Mouse (Mus musculus): ENCODE results near the gene C6.

DNA sequence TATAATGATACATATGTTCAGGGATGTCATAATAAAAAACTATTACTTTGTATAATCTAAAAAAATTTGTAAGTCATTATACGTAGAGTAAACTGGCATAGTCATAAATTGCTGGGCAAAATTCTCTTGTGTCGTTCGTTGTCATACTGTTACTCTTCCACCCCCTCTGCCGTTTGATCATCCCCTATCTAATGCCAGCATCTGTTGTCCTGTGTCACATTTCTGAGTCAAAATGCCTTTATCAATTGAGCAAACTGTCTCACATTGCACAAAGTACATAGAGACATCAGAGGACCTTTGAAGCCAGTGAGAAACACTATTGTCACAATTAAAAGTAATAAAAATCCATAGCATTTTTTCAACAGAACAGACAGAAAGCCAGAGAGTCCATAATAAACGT is 88.0 kb downstream of the C6 start:
- TF ChIP-seq TAL1 (IDR thresholded peaks at IDR 0.05; ENCODE audit: low read length) (no peak), GATA1 (IDR thresholded peaks at IDR 0.05; ENCODE audit: low read length) (no peak)

Measured in erythroblast, embryonic 14.5 days (primary cell).